Mouse (Mus musculus): ENCODE measurements around the gene Ces1e.
"Not testable (repeated sequence)": the region's sequence is repeated elsewhere in the genome, so short reads cannot be mapped to it uniquely, and the experiment has no call there.

The Ces1e gene

GRCm38 (mm10) chr8:93229446-93229845, at the start of gene Ces1e:
Ces1e (minus strand) TSS chr8:93229619.
- in situ Hi-C loops (cut with MseI, MboI): no loop called here

GRCm38 (mm10) chr8:93278176-93278805, 48.9 kb upstream of the Ces1e start:
- in situ Hi-C loops (cut with MseI, MboI): no loop called here

DNA sequence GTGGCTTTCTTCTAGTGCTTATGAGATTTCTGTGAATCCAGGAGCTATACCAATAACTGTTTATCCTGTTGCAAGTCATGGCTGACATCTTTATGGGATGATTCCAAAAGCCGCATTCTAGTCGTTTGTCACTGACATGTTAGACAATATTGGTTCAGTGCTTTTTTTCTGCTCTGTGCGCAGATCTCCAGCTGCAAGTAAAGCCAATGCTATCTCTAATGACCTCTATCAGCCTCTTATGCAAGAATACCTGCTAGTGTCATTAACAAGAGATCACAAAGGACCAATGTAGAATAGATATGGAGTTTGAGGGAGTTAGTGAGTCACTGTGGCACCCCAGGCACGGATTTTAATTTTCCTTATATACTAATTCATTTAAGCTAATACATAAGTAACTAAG, 45.2 kb upstream of the Ces1e start:
- in situ Hi-C loops (cut with MseI, MboI): no loop called here

DNA sequence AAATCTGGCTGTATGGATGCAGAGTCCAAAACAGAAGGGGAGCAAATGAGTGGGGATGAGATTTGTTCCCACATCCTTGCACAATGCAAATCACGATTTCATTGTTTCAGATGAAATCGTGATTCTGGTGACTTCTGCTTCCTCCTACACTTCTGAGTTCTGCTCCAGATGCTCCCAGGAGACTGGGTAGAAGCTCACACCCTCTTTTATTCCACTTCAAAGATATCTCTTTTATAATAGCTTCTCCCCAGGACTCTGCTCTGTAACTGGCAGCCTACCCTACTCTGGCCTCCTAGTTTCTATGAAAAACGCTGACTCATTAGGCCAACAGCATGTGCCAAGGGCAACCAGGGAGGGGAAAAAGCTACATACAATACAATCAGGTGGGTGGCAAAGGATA, 43.9 kb upstream of the Ces1e start:
- in situ Hi-C loops (cut with MseI, MboI): no loop called here

DNA sequence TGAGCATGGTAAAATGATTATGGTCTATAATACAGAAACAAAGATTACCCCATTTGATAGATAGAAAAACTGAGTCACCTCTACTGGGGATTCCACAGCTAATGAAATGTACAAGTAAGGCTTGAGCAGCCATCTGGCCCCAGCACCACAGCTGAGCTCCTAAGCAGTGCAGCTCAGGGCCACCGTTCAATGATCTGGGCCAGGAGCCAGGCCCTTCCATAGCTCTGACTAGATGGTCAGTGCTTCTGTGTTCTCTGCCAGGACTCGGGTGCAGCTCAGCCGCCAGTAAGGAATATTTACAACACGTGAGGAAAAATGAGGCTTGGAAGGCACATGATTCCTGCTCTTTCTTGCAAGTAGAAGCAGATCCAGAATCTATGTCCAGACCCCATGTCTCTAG, 43.3 kb upstream of the Ces1e start:
- in situ Hi-C loops (cut with MseI, MboI): no loop called here

DNA sequence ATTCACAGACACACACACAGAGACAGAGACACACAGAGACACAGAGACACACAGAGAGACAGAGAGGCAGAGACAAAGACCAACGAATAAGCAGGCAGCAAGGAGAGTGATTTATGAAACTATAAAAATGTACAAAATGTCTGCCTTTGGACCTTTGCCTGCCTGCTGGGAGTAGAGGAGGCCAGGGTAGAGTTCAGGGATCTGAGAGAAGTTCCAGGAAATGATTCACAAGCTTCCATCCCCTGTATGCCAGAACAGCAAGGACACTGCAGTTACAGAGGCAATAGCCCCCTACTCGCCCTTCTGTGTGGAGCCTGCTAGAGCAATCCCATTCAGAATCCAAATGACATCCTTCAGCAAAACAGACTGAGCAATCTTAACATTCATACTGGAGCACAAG, 32.0 kb upstream of the Ces1e start:
- in situ Hi-C loops (cut with MseI, MboI): no loop called here

- in situ Hi-C loops (cut with MseI, MboI): no loop called here
Measured at GRCm38 (mm10) chr8:93252400-93252925, 23.0 kb upstream of the Ces1e start.

DNA sequence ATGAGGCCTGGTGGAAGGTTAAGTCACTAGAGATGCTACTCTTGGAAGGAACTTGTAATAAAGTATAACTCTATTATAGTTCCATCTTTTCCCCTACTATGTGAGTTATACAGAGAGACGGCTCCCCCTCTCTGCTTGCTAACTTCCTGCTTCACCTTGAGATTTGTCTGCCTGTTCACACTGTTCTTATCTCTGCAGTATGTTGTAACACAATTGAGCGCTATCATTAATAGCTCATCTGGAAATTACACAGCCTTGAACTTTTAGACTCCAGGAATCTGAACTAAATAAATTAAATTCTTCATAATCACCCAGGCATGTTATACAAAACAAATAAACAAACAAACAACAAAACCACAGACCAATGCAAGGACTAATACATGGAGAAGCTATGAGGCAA, 16.6 kb upstream of the Ces1e start:
- in situ Hi-C loops (cut with MseI, MboI): no loop called here

- in situ Hi-C loops (cut with MseI, MboI): no loop called here
Measured at GRCm38 (mm10) chr8:93239884-93240283, 10.5 kb upstream of the Ces1e start.

GRCm38 (mm10) chr8:93235681-93236080, 6.3 kb upstream of the Ces1e start:
- in situ Hi-C loops (cut with MseI, MboI): no loop called here

DNA sequence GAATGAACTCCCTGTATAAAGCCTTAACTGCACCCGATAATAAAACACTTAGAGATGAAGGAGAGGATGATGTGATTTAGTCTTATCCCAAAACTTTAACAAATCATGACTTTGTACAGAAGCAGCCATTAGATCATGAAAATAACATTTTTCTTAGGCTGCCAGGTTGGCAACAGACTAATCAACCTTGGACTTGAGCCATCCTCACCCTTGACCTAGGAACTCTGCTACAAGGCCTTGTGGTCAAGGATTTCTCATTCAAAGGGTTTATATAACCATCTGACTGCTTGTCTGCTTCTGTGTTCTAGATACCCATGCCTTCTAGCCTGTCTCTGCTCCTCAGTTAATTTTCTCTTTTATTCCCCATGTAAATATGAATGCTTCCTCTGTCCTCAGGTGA, 5.3 kb upstream of the Ces1e start:
- in situ Hi-C loops (cut with MseI, MboI): no loop called here

DNA sequence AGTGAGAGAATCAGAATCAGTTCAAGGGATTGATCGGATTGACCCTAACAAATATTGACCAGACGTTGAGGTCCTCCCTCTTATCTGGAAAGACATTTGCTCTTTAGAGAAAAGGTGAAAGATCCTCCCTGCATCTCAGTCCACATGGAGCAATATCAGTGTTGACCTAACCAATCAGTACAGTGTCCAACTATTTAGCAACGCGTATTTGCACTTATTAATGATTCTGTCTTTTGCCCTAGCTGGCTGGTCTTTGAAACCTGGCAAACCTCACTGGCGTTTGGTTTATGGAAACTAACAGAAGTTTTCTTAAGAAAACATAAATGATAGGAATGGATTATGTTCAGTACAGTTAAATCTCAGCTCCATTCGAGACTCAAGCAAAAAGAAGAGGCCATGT, 4.6 kb upstream of the Ces1e start:
- in situ Hi-C loops (cut with MseI, MboI): no loop called here

DNA sequence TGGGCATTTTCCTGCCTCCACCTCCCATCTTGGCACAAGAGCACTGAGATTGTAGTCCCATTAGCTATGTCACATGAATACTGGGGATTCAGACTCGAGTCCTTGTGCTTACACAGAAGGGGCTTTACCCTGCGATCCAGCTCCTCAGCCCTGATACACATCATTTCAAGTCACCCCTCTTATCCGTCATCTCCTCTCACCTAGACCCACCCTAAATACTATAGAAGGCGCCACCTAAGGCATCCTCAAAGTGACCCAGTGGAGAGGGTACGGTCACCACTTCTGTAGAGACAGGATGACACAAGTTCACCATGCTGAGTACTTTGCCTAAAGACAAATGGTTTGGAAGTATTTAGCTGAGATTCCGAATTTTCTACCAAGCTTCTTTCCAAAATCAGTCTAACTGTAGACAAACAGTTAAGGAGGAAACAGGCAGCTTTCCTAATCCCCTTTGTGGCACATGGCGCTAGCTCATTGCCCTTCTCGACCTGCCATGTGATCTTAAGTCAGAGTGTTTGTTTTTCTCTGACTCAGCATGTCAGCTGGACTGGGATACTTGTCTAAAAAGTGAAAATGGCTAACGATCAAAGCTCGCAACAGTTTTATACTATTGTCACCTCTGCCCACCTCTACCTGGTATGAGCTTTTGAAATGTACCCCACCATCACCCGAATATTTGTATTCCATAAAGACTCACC, 597 bp downstream of the Ces1e start:
- in situ Hi-C loops (cut with MseI, MboI): no loop called here

- in situ Hi-C loops (cut with MseI, MboI): not testable (repeated sequence)
Measured at GRCm38 (mm10) chr8:93226471-93226870, 2.9 kb downstream of the Ces1e start.

- in situ Hi-C loops (cut with MseI, MboI): no loop called here
Measured at GRCm38 (mm10) chr8:93221896-93222295, 7.5 kb downstream of the Ces1e start.

GRCm38 (mm10) chr8:93217867-93218266, 11.6 kb downstream of the Ces1e start:
- in situ Hi-C loops (cut with MseI, MboI): no loop called here

- in situ Hi-C loops (cut with MseI, MboI): no loop called here
Measured at GRCm38 (mm10) chr8:93217375-93217774, 12.0 kb downstream of the Ces1e start.

GRCm38 (mm10) chr8:93211091-93211490, 18.3 kb downstream of the Ces1e start:
- in situ Hi-C loops (cut with MseI, MboI): no loop called here

- in situ Hi-C loops (cut with MseI, MboI): not testable (repeated sequence)
Measured at GRCm38 (mm10) chr8:93199146-93199545, 30.3 kb downstream of the Ces1e start.

GRCm38 (mm10) chr8:93197685-93198525, 31.5 kb downstream of the Ces1e start, which contains the start of gene Ces1d:
Ces1d (minus strand) TSS chr8:93197838.
- in situ Hi-C loops (cut with MseI, MboI): no loop called here

DNA sequence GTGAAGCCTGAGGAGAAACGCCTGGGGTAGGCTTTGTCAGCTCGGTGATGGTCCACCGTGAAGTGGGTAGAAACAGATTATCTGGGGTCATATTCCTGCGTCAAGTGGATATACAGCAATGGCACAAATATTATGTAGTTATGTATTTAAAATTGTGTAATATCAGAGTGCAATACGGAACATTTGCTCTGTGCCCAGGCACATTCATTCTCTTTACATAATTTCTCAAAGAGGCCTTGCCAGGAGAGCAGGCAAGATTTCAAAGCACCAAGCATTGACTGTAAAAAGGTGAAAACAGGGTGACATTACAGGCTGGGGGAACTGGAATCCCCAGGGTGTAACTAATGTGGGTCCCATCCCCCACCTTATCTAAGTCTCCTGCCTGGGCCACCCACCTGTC, 33.0 kb downstream of the Ces1e start:
- in situ Hi-C loops (cut with MseI, MboI): no loop called here

DNA sequence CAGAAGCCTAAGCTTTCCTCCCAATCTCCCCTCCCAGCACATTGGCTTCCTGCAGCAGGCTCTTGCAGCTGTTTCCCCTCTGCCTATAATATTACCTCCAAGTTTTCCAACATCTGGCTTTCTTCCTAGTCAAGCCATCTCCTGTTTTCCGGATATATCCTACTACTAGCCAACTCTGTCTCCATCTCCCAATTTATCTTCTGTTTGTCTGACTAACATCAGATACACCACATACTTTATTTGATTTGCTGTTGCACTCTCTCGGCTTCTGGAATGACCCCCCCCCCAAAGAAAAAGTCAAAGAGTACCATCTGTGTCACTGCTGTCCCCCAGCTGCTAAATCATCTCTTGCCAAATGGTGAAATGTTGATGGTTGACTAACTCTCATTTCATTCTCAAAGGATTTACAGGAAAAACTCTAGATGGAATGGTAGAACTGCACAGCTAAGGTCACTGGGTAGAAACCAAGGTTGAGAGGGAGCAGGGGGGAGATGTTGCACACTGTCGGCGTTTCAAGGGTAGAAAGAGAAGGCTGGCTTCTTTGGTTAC, 48.8 kb downstream of the Ces1e start:
- in situ Hi-C loops (cut with MseI, MboI): no loop called here

Measured in mouse trophoblast stem cell (cell line).